Mouse (Mus musculus): ENCODE results near the gene Tfap4. TPM values are rescaled to one million over a fixed set of nuclear protein-coding genes. Genes with fewer than 3 reads are reported as not detected.

The Tfap4 gene
- total RNA-seq, 2 experiments from 2014 or later = 2.8 to 3.1 TPM

DNA sequence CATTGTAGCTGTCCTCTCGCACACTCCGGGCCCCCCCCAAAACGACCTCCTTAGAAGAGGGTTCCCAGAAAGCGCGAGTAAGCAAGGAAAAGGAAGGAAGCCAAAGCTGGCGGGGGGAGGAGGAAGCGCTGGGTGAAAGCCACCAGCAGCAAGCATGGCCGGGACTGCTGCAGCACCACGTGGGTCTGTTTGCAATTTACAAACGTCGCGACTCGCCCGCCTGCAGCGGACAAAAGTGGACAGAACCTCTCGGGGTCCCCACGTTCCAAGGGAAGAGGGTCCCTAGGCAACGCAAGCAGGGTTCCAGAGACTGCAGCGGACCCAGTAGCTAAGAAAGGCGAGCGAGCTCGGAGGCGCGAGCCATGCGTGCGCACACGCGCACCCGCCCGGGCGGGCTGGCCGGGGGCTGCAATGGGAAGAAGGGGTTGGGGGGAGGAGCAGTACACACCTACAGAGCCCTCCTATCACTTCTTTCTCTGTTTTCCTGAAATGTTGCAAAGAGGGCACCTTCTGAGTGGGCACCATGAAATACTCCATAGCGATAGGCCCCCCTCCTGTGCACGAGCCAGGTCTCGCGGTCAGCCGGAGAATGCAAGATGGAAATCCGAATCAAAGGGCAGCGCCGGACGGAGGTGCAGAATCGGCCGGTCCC lies 548 bp downstream of the Tfap4 start:
- peak; percentile 66 to 69 for DNase-seq (ENCODE audit: low spot score in 2 of 2)
- intact Hi-C loops (cut with DNase I) = loop anchor here (5.0 kb wide), 1 partner anchor 33 kb away; the partner anchor contains the start of gene Glis2

DNA sequence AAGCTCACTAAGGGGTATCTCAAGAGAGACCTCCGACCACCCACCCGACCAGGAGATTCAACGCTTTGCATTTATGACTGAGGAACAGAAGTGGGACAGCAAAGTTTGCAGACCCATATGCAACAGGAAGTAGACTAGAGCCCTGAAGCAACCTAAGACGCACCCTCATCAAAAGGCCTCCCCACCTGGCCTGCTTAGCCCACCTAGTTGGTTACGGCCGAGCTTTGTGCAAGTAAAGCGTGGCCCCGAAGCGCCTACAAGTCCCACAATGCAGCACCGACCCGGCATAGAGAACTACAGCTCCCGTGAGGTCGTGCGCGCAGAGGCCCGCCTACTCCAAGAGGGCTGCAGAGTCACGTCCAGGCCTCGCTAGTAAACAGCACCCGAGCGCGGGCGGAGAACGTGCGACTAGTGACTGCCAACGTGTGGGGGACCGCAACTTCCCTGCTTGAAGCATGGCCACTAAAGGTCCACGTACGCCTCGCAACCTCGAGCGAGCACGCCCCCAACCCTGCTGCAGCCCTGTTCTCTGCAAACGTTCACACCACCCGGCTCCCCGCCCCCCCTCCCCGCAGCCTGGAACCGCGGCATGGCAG lies 1.2 kb downstream of the Tfap4 start:
- intact Hi-C loops (cut with DNase I) = loop anchor here (5.0 kb wide), 1 partner anchor 34 kb away; the partner anchor contains the start of gene Glis2
- peak; percentile 91 to 93 for DNase-seq (ENCODE audit: low spot score in 2 of 2)

DNA sequence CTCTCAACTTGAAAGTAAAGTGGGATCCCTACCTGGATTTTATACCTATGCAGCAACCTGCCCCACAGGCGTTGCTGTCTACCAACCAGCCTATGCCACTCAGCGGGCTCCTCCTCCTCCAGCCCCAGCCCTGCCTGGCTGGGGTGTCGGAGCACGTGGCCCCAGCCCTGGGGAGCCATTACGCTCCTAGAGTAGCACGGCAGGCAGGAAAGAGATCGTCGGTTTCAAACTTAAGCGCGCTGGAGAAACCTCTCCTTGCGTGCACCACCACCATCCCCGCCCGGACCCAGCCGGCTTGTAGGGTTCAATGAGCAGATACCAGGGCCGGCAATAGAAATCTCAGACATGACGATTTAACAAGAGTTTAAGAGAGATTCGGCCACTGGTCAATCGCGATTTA lies 1.7 kb downstream of the Tfap4 start:
- intact Hi-C loops (cut with DNase I) = loop anchor here (5.0 kb wide), 1 partner anchor 34 kb away; the partner anchor contains the start of gene Glis2
- DNase-seq (ENCODE audit: low spot score in 2 of 2) = peak; percentile 59 to 61

DNA sequence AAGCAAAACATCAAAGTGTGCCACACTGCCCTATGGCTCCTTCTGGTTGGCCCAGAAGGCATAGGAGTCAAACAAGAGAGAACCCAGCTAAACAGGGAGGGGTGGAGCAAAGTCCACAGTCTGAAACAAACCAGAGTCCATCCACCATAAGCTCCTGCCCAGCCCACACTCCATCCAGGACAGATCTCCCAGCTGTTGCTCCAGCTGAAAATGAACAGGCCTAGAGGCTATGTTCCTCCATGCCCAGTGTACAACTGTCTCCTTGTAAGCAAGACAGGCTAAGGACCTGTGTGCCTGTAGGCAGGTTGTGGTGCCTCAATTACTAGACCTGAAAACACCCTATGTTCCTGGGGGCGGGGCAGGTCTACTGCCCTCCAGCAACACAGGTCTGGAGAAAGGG lies 2.6 kb downstream of the Tfap4 start:
- intact Hi-C loops (cut with DNase I) = loop anchor here (5.0 kb wide), 1 partner anchor 35 kb away; the partner anchor contains the start of gene Glis2
- DNase-seq (ENCODE audit: low spot score in 2 of 2) = no peak

DNA sequence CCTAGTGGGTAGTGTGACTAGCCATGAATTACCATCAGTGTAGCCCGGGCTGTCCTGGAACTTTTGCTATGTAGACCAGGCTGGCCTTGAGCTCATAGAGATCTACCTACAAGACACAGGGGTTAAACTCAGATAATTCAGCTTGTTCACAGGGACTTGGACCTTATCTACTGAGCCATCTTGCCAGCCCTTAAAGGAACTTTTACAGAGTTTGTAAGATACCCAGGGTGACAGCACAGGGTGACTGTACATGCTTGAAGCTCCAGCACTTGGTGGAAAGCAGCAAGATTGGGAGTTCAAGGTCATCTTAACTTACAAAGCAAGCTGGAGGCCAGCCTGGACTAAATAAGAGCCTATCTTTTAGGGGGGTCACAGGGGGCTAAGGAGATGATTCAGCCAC lies 4.1 kb downstream of the Tfap4 start:
- intact Hi-C loops (cut with DNase I) = loop anchor here (5.0 kb wide), 1 partner anchor 37 kb away; the partner anchor contains the start of gene Glis2
- no peak for DNase-seq (ENCODE audit: low spot score in 2 of 2)

DNA sequence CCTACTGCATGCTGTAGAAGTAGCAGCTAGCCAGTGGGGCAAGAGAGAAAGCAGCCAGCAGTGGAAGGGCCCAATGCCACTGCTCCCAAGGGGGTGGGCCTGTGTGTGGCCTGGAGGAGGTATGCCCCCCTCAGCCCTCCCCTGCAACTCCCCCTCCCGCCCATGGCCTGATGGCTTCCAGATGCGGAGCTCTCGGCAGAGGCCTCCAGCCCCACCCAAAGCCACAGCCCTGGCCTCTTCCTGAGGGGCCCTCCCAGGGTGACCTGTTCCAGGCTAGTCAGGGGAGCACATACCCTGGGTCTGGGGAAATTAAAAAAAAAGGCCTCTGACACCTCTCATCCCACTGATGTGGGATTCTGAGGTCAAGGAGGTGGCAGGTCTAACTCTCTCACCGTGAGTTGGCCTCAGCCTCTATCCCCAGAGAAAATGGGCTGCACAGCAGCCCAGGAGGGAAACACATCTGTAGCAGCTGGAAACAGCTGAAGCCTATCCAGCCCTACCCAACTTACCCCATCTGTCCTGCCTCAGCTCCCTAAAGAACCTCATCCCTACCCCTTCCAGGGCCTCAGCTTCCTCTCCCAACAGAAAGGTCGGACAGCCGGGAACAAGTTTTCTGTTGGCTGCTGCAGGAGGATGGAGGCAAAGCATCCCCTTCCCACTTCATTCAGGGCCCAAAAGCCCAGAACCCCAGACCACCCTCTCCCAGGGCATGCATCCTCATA lies 6.7 kb downstream of the Tfap4 start:
- intact Hi-C loops (cut with DNase I) = loop anchor here (5.0 kb wide), 2 partner anchors 54 to 109 kb away; no protein-coding TSS in a partner anchor
- no peak for DNase-seq (ENCODE audit: low spot score in 2 of 2)

DNA sequence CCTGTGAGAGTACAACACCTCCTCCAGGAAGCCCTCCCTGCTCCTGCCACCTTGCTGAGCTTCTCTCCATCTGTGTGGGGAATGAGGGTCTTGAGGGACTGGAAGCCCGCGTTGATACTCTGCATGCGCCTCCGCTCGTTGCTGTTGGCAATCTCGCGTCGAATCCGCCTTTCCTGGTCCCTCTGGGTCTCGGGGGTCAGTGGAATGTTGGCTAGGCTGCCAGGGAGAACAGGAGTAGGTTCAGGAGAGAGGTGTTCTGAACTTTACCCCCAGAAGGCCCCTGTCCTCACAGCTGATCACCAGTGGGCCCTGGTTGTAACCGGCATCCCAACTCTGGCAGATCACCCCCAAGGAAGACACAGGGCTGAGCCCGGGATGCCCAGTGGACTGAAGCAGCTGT lies 7.8 kb downstream of the Tfap4 start:
- intact Hi-C loops (cut with DNase I) = loop anchor here (5.0 kb wide), 2 partner anchors 55 to 110 kb away; no protein-coding TSS in a partner anchor
- no peak for DNase-seq (ENCODE audit: low spot score in 2 of 2)

DNA sequence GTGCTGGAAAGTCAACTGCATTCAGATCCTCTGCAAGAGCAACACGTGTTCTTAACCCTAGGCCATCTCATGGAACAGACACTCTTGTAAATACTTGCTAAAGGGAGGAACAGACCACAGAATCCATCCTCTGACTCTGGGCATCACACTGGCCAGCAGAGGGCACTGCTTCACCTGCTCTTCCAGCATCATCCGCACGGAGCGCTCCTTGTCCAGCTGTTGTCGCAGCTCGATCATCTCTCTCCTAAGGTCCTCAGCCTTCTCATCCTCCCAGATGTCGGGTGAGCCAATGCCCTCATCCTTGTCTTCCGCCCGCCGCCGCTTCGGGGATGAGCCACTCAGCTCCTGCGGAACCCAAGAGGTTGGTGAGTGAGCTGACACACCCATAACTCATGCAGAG lies 8.6 kb downstream of the Tfap4 start:
- DNase-seq (ENCODE audit: low spot score in 2 of 2) = peak; percentile 69 to 71
- intact Hi-C loops (cut with DNase I) = loop anchor here (5.0 kb wide), 2 partner anchors 56 to 111 kb away; no protein-coding TSS in a partner anchor

DNA sequence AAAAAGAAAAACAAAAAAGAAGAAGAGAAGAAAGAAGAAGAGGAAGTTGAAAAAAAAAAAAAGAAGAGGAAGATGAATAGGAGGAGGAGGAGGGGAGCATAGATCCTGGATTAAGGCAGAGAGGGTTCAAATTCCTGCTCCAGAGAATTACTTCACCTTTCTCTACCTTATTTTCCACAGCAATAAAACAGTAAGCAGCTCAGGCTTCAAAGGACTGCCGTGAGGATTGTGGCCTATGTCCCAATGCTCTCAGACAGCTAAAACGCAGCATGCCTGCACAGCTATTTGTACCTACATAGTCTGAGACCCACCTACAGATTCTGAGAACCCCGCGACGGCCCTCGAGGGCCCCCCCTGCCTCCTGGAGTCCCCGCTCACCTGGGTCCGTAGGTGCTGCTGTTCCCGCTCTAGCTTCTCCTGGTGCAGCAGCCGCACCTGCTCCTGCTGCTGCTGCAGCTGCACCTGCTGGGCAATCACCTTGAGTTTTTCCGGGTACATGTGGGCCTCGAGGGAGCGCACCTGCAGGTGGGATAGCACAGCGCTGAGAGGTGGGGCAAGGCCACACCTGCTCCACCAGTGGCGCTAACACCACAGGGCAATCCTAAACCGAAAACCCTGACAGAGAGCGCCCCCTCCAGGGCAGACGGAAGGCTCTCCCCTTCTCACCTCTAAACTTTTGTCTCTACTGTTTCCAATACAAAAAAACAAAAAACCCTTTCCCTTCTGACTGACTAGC lies 10.5 kb downstream of the Tfap4 start:
- no peak for DNase-seq (ENCODE audit: low spot score in 2 of 2)
- intact Hi-C loops (cut with DNase I) = no loop called here

DNA sequence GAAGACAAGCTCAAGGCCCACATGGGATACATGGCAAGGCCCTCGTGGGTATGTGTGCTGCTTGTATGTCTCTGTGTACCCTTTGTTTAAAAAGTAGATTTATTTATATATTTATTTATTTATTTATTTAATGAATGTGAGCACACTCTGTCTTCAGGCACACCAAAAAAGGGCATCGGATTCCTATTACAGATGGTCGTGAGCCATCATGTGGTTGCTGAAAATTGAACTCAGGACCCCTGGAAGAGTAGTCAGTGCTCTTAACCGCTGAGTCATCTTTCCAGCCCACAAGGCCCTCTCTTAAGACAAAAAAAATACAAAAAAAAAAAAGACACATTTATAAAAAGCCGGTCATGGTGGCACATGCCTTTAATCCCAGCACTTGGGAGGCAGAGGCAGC lies 12.0 kb downstream of the Tfap4 start:
- intact Hi-C loops (cut with DNase I) = no loop called here
- DNase-seq (ENCODE audit: low spot score in 2 of 2) = no peak

DNA sequence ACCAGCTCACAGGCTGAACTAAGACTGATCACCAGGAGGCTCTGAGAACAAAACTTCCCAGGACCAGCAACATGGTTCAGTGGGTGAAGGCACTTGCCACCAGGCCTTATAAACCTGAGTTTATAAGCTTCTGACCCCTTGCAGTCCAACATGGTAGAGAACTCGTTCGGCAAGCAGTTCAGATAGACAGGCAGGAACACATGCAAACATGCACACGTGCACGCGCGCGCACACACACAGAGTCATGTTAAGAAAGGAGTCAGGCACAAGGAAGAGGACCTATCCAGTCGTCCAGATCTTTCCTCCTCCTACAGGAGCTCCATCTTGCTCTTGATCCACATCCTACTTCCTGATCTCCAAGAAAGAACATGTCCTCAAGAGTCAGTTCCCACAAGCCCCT lies 12.8 kb downstream of the Tfap4 start:
- intact Hi-C loops (cut with DNase I) = no loop called here
- DNase-seq (ENCODE audit: low spot score in 2 of 2) = no peak

DNA sequence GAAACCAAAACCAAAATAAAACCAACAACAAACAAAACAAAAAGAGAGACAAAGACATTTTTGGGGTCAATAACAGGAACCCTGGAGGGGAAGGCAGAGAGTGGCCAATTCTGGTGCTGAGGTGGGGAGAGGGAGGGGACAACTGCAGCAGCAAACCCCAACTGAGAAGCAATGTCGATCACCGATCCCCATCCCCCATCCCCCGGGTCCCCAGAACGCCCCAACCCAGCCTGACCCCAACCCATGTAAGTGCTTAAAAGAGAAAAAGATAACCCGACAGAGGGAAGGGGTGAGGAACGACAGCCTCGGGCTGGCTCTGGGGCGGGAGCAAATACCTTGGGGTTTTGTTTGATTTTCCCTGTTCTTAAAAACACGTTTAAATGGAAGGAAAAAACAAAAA lies 14.8 kb downstream of the Tfap4 start:
- intact Hi-C loops (cut with DNase I) = loop anchor here (5.0 kb wide), 1 partner anchor 228 kb away; no protein-coding TSS in a partner anchor
- no peak for DNase-seq (ENCODE audit: low spot score in 2 of 2)

DNA sequence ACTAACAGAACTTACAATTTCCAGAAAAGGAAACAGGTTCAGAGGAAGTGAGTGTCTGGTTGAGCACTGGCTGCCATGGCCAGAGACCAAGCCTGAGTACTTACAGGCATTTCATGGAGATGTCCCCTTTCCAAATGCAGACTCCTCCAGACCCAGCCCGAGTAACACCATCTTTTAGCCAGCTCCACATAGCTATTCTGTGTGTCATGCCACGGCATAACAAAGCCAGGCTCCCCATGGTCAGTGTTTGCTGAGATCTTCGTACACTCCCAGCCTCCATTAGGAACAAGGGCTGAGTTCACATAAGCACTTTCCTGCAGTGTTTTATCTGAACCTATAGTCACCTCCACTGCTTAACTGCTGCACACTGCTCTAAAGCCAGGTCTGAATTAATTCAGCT lies 16.4 kb downstream of the Tfap4 start:
- DNase-seq (ENCODE audit: low spot score in 2 of 2) = no peak
- intact Hi-C loops (cut with DNase I) = loop anchor here (2.0 to 5.0 kb wide), 2 partner anchors 54 to 226 kb away; no protein-coding TSS in a partner anchor

DNA sequence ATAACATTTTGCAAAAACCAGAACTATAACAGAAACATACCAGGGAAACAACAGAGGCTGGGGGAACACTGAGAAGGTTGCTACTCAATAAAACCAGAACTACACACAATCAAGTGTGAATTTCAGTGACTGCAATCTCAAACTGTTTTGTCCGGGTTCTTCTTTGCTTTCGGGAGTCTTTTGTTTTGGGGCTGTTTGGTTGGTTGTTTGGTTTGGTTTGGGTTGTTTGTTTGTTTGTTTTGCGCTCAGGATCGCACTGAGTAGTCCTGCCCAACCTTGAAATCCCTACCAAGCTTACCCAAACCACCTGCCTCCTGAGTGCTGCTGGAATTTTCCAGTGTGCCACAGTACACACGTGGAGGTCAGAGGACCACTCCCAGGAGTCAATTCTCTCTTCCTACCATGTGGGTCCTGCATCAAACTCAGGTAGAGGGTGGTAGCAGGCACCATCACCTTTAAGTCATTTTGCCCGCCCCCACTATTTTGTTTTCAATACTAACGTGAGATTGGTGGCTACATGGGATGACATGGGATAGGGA lies 17.3 kb downstream of the Tfap4 start:
- DNase-seq (ENCODE audit: low spot score in 2 of 2) = no peak
- intact Hi-C loops (cut with DNase I) = loop anchor here (2.0 to 5.0 kb wide), 2 partner anchors 54 to 225 kb away; no protein-coding TSS in a partner anchor

DNA sequence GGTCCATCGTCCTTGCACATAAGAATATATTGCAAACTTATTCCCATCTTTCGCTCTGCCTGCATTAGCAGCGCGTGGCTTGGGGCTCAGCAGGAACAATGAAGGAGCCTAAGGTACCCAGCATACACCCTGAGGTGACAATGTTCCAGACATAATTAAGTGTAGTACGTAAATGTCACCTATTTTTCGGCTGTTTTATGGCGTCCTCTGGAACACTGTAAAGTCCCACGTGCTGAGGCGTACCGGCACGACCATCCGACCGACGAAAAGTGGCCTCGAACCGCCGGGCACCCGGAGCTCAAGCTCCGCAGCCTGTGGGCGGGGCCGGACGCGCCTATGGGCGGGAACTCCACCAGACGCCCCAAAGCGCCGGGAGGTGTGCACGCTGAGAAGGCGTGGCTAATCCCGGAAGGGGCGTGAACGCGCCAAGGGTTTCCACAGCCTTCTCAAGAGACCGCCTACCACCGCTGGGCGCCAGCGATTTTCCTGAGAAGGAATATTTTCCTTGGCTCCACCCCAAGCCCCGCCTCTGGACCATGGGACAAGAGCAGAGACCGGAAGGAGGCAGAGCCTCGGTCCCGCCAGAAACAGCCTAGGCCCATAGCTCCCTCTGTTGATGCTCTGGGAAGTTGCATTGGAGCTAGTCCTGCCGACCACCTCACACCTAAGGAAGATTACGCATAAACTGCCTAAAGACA lies 18.0 kb downstream of the Tfap4 start, which contains the start of gene Srl:
Gene Srl (minus strand): TSS at position 316 of the 698 bp plus-strand sequence.
- peak; percentile 100 for DNase-seq (ENCODE audit: low spot score in 2 of 2)
- intact Hi-C loops (cut with DNase I) = loop anchor here (2.0 to 5.0 kb wide), 2 partner anchors 53 to 224 kb away; no protein-coding TSS in a partner anchor

DNA sequence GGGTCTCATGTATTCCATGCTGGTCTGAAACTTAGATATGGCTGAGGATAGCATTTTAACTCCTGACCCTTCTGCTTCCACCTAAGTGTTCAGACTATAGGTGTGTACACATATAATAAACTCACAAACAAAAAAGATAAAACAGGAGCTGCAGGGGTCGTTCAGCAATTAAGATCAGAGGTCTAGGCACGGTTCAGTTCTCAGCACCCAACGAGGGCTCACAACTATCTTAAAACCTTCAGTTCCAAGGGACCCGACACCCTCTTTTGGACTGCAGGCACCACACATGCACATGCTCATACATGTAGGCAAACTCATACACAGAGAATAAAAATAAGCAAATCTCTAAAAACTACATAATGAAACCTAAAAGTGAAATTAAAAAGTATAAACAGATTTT lies 18.6 kb downstream of the Tfap4 start:
- intact Hi-C loops (cut with DNase I) = loop anchor here (5.0 kb wide), 1 partner anchor 224 kb away; no protein-coding TSS in a partner anchor
- DNase-seq (ENCODE audit: low spot score in 2 of 2) = no peak

DNA sequence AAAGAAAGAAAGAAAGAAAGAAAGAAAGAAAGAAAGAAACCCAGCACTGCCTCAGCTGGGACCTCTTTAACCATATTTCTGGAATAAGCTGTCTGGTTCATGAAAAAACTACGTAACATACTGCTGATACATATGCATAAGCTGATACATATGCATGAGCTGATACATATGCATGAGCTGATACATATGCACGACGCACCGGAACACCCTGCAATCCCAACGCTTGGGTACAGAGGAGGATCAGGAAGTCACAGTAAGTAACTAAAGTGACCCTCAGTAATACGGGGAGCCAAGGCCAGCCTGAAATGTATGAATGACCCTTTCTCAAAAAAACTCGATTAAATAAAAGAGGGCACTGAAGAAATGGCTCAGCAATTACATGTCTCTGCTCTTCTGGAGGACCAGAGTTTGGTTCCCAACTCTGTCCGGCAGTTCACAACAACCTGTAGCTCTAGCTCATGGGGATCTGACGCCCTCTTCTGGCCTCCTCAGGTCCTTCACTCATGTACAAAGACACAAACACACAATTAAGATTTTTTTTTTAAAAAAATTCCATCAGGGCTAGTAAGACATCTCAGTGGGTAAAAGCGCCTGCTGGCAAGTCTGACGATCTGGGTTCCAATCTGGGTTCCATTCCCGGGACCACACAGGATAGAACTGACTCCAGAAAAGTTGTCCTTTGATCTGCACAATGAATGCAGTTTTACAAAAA lies 19.4 kb downstream of the Tfap4 start:
- intact Hi-C loops (cut with DNase I) = loop anchor here (5.0 kb wide), 1 partner anchor 223 kb away; no protein-coding TSS in a partner anchor
- DNase-seq (ENCODE audit: low spot score in 2 of 2) = no peak

DNA sequence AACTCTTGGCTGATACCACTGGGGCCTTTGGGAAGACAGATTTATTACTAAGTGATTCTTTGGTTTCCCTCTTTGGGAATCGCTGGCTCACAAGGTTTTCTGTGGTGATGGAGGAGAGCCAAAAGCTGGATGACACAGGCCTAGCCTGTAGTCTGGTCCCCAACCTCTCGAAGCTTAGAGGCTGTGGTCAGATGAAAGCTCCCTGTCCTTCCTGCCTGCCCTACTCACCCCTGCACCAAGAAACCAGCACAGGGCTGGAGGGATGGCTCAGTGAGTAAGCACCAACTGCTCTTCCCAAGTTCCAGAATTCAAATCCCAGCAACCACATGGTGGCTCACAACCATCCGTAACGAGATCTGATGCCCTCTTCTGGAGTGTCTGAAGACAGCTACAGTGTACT lies 20.1 kb downstream of the Tfap4 start:
- intact Hi-C loops (cut with DNase I) = no loop called here
- no peak for DNase-seq (ENCODE audit: low spot score in 2 of 2)
